ENCODE assay signal across 9 mouse cellular contexts in genomic region chr16:37851366-37851765, GRCm38 (mm10). TPM values are rescaled to one million over a fixed set of nuclear protein-coding genes. Genes with fewer than 3 reads are reported as not detected.
A peak's percentile ranks its signal among the peaks of the same experiment; 100 is the strongest.
DNase-seq lines count a peak whose midpoint lies in the region; ATAC-seq and TF ChIP-seq lines count a peak whose summit lies in the region.
"Had no signal": no experiment of that assay in that cellular context is flagged by ENCODE, and none has a peak within 500 bp of the region (broad histone marks: within the 10 kb centered on the region; RNA-seq: fewer than 3 reads in every experiment).

No protein-coding gene starts in this region.

- 0 out of 2 replicates have a peak, but pooled peaks have one; percentile 49 for ATAC-seq in liver, embryonic 15.5 days (ENCODE audit: insufficient read depth)
- no peak for ATAC-seq in liver, embryonic 11.5 days (replicated peaks; ENCODE audit: low FRiP score)
- ATAC-seq in heart, embryonic 14.5 days (ENCODE audit: insufficient number of reproducible peaks, insufficient read depth, low FRiP score, low read depth) = peak; percentile 76
- peak; percentile 62; the same call in 1 of the 2 replicates for ATAC-seq in stomach, postnatal 0 days (ENCODE audit: low FRiP score, low TSS enrichment)
- no peak for ATAC-seq in forebrain, embryonic 11.5 days (replicated peaks; ENCODE audit: low FRiP score)
- no peak for ATAC-seq in midbrain, embryonic 13.5 days

- 28% methylated on average over 5 of the region's 5 CpGs for WGBS in liver, embryonic 15.5 days (ENCODE audit: insufficient replicate concordance)
- WGBS in liver, embryonic 11.5 days = 23% methylated on average over 5 of the region's 5 CpGs
- 52% methylated on average over 5 of the region's 5 CpGs for WGBS in heart, embryonic 14.5 days
- WGBS in limb, embryonic 10.5 days = 15% methylated on average over 5 of the region's 5 CpGs
- 37% methylated on average over 5 of the region's 5 CpGs for WGBS in stomach, postnatal 0 days
- 57% methylated on average over 5 of the region's 5 CpGs for WGBS in forebrain, embryonic 11.5 days
- 51% methylated on average over 5 of the region's 5 CpGs for WGBS in midbrain, embryonic 13.5 days

- H3K9me3 ChIP-seq in liver, embryonic 15.5 days (replicated peaks) = no peaks in the 10 kb centered on the region
- no peaks in the 10 kb centered on the region for H3K9me3 ChIP-seq in liver, embryonic 11.5 days (ENCODE audit: control insufficient read depth, low read length)
- no peaks in the 10 kb centered on the region for H3K9me3 ChIP-seq in heart, embryonic 14.5 days (ENCODE audit: control insufficient read depth, low read length)
- no peaks in the 10 kb centered on the region for H3K9me3 ChIP-seq in limb, embryonic 10.5 days (replicated peaks)
- no peaks in the 10 kb centered on the region for H3K9me3 ChIP-seq in stomach, postnatal 0 days (ENCODE audit: control insufficient read depth, low read length)
- H3K9me3 ChIP-seq in forebrain, embryonic 11.5 days (ENCODE audit: control insufficient read depth, low read length) = no peaks in the 10 kb centered on the region
- H3K9me3 ChIP-seq in midbrain, embryonic 13.5 days = no peaks in the 10 kb centered on the region

- TF ChIP-seq EP300 in stomach, postnatal 0 days (optimal IDR thresholded peaks at IDR 0.05) = no peak

- no peaks in the 10 kb centered on the region for H3K27me3 ChIP-seq in liver, embryonic 15.5 days
- no peaks in the 10 kb centered on the region for H3K27me3 ChIP-seq in liver, embryonic 11.5 days (replicated peaks; ENCODE audit: control insufficient read depth, insufficient read depth, low read length)
- no peaks in the 10 kb centered on the region for H3K27me3 ChIP-seq in heart, embryonic 14.5 days (ENCODE audit: control insufficient read depth, insufficient read depth, low read length)
- no peaks in the 10 kb centered on the region for H3K27me3 ChIP-seq in limb, embryonic 10.5 days (ENCODE audit: low read depth, poor library complexity, severe bottlenecking)
- H3K27me3 ChIP-seq in stomach, postnatal 0 days (ENCODE audit: control insufficient read depth, insufficient read depth, low read length) = no peaks in the 10 kb centered on the region
- no peaks in the 10 kb centered on the region for H3K27me3 ChIP-seq in forebrain, embryonic 11.5 days (ENCODE audit: control insufficient read depth, insufficient read depth, low read length)
- no peaks in the 10 kb centered on the region for H3K27me3 ChIP-seq in midbrain, embryonic 13.5 days

- H3K4me3 ChIP-seq in liver, embryonic 15.5 days (replicated peaks) = no peak overlapping the region
- H3K4me3 ChIP-seq in liver, embryonic 11.5 days (ENCODE audit: low read depth, low read length) = no peak overlapping the region
- H3K4me3 ChIP-seq in heart, embryonic 14.5 days (ENCODE audit: control insufficient read depth in 1 of 2, insufficient read depth in 1 of 2, low read depth in 1 of 2, low read length in 2 of 2) = no peak overlapping the region
- no peak overlapping the region for H3K4me3 ChIP-seq in limb, embryonic 10.5 days
- no peak overlapping the region for H3K4me3 ChIP-seq in stomach, postnatal 0 days (ENCODE audit: low read depth, low read length)
- H3K4me3 ChIP-seq in forebrain, embryonic 11.5 days (ENCODE audit: low read depth, low read length) = no peak overlapping the region
- H3K4me3 ChIP-seq in midbrain, embryonic 13.5 days (replicated peaks) = no peak overlapping the region

- H3K27ac ChIP-seq in liver, embryonic 15.5 days (replicated peaks) = no peak overlapping the region
- no peak overlapping the region for H3K27ac ChIP-seq in liver, embryonic 11.5 days (ENCODE audit: low read depth, low read length)
- H3K27ac ChIP-seq in heart, embryonic 14.5 days (replicated peaks in 1 of 2; ENCODE audit: control insufficient read depth in 1 of 2, insufficient read depth in 1 of 2, low read depth in 2 of 2, low read length in 2 of 2) = peak overlapping the region; percentile 16 to 67; a peak in 2 of 4 replicates
- 0 out of 2 replicates have a peak overlapping the region, but pooled peaks have one; percentile 25 for H3K27ac ChIP-seq in limb, embryonic 10.5 days
- H3K27ac ChIP-seq in stomach, postnatal 0 days (replicated peaks) = peak overlapping the region; percentile 25; the same call in 1 of the 2 replicates
- H3K27ac ChIP-seq in forebrain, embryonic 11.5 days (ENCODE audit: low read depth, low read length) = no peak overlapping the region
- no peak overlapping the region for H3K27ac ChIP-seq in midbrain, embryonic 13.5 days

- peaks cover 18% of the 10 kb centered on the region for H3K4me1 ChIP-seq in liver, embryonic 15.5 days (replicated peaks)
- H3K4me1 ChIP-seq in liver, embryonic 11.5 days (replicated peaks; ENCODE audit: control insufficient read depth, insufficient read depth, low read length) = peaks cover 3% of the 10 kb centered on the region; the same call in 1 of the 2 replicates
- peaks cover 15 to 20% of the 10 kb centered on the region in 2 experiments for H3K4me1 ChIP-seq in heart, embryonic 14.5 days (ENCODE audit: control insufficient read depth in 2 of 2, insufficient read depth in 2 of 2, low read length in 2 of 2)
- peaks cover 13% of the 10 kb centered on the region for H3K4me1 ChIP-seq in limb, embryonic 10.5 days
- H3K4me1 ChIP-seq in stomach, postnatal 0 days (replicated peaks; ENCODE audit: control insufficient read depth, insufficient read depth) = no peaks in the 10 kb centered on the region
- H3K4me1 ChIP-seq in forebrain, embryonic 11.5 days (replicated peaks; ENCODE audit: control insufficient read depth, insufficient read depth, low read length) = no peaks in the 10 kb centered on the region
- no peaks in the 10 kb centered on the region for H3K4me1 ChIP-seq in midbrain, embryonic 13.5 days (replicated peaks)

- H3K36me3 ChIP-seq in liver, embryonic 15.5 days (replicated peaks) = no peaks in the 10 kb centered on the region
- H3K36me3 ChIP-seq in liver, embryonic 11.5 days (ENCODE audit: control insufficient read depth, insufficient read depth, low read length) = no peaks in the 10 kb centered on the region
- no peaks in the 10 kb centered on the region for H3K36me3 ChIP-seq in heart, embryonic 14.5 days (ENCODE audit: control insufficient read depth, insufficient read depth, low read length)
- H3K36me3 ChIP-seq in limb, embryonic 10.5 days = no peaks in the 10 kb centered on the region
- no peaks in the 10 kb centered on the region for H3K36me3 ChIP-seq in stomach, postnatal 0 days (ENCODE audit: control insufficient read depth, insufficient read depth, low read length)
- H3K36me3 ChIP-seq in forebrain, embryonic 11.5 days (ENCODE audit: control insufficient read depth, insufficient read depth, low read length) = no peaks in the 10 kb centered on the region
- no peaks in the 10 kb centered on the region for H3K36me3 ChIP-seq in midbrain, embryonic 13.5 days

- no peak for TF ChIP-seq CTCF in stomach, postnatal 0 days (IDR thresholded peaks at IDR 0.05; ENCODE audit: low read depth)

- no peak overlapping the region for H3K4me2 ChIP-seq in liver, embryonic 15.5 days
- H3K4me2 ChIP-seq in liver, embryonic 11.5 days = no peak overlapping the region
- H3K4me2 ChIP-seq in heart, embryonic 14.5 days (ENCODE audit: low read length) = no peak overlapping the region
- no peak overlapping the region for H3K4me2 ChIP-seq in stomach, postnatal 0 days (replicated peaks; ENCODE audit: low read depth)
- no peak overlapping the region for H3K4me2 ChIP-seq in forebrain, embryonic 11.5 days (ENCODE audit: low read depth, low read length, severe bottlenecking)
- H3K4me2 ChIP-seq in midbrain, embryonic 13.5 days (replicated peaks) = no peak overlapping the region

- H3K9ac ChIP-seq in liver, embryonic 15.5 days = no peak overlapping the region
- H3K9ac ChIP-seq in liver, embryonic 11.5 days (ENCODE audit: low read depth, low read length) = no peak overlapping the region
- no peak overlapping the region for H3K9ac ChIP-seq in heart, embryonic 14.5 days (ENCODE audit: low read length)
- H3K9ac ChIP-seq in stomach, postnatal 0 days (ENCODE audit: low read length) = no peak overlapping the region
- no peak overlapping the region for H3K9ac ChIP-seq in forebrain, embryonic 11.5 days (ENCODE audit: low read length)
- H3K9ac ChIP-seq in midbrain, embryonic 13.5 days (replicated peaks) = no peak overlapping the region

- no peak for DNase-seq in liver, embryonic 11.5 days (ENCODE audit: low spot score)
- peak; percentile 36 for DNase-seq in limb, embryonic 10.5 days (ENCODE audit: low spot score)
- no peak for DNase-seq in stomach, postnatal 0 days (ENCODE audit: low spot score)
- no peak for DNase-seq in cerebellum, adult 9-11 months
- DNase-seq in forebrain, embryonic 11.5 days (ENCODE audit: low spot score) = no peak
- DNase-seq: cerebellum, adult 11 months had no signal

RNA-seq across cellular contexts. Expression of gene Gm36028, which starts 9.6 kb away (rescaled TPM):
- 0.09 TPM in 1 of 2 replicates, not detected in the other for polyA plus RNA-seq in liver, embryonic 15.5 days (2015; fragmentation: Nextera tagmentation; extraction: Ambion mirVana)
- 0.36 TPM in 1 of 2 replicates, not detected in the other for polyA plus RNA-seq in liver, embryonic 11.5 days (2014; fragmentation: Nextera tagmentation; extraction: Ambion mirVana)
- polyA plus RNA-seq in heart, embryonic 14.5 days (2014; fragmentation: Nextera tagmentation; extraction: Ambion mirVana) = 3.3 and 4.9 TPM in 2 replicates
- polyA plus RNA-seq in limb, embryonic 10.5 days (2016; fragmentation: Nextera tagmentation; extraction: Ambion mirVana) = not detected in 2 replicates
- polyA plus RNA-seq in stomach, postnatal 0 days (2015; fragmentation: Nextera tagmentation; extraction: Ambion mirVana) = 0.29 and 0.56 TPM in 2 replicates
- polyA plus RNA-seq in forebrain, embryonic 11.5 days (2014; fragmentation: Nextera tagmentation; extraction: Ambion mirVana) = 0.24 and 0.40 TPM in 2 replicates
- 0.19 and 0.24 TPM in 2 replicates for polyA plus RNA-seq in midbrain, embryonic 13.5 days (2015; fragmentation: Nextera tagmentation; extraction: Ambion mirVana)

RNA-seq across cellular contexts. Expression of gene Lrrc58, which starts 16.8 kb away (rescaled TPM):
- 12.0 TPM in 2 replicates for polyA plus RNA-seq in liver, embryonic 15.5 days (2015; fragmentation: Nextera tagmentation; extraction: Ambion mirVana)
- 35.9 and 36.2 TPM in 2 replicates for polyA plus RNA-seq in liver, embryonic 11.5 days (2014; fragmentation: Nextera tagmentation; extraction: Ambion mirVana)
- polyA plus RNA-seq in heart, embryonic 14.5 days (2014; fragmentation: Nextera tagmentation; extraction: Ambion mirVana) = 41.8 and 42.6 TPM in 2 replicates
- polyA plus RNA-seq in limb, embryonic 10.5 days (2016; fragmentation: Nextera tagmentation; extraction: Ambion mirVana) = 66.3 and 67.8 TPM in 2 replicates
- 26.0 and 27.5 TPM in 2 replicates for polyA plus RNA-seq in stomach, postnatal 0 days (2015; fragmentation: Nextera tagmentation; extraction: Ambion mirVana)
- polyA plus RNA-seq in forebrain, embryonic 11.5 days (2014; fragmentation: Nextera tagmentation; extraction: Ambion mirVana) = 64.8 and 73.5 TPM in 2 replicates
- polyA plus RNA-seq in midbrain, embryonic 13.5 days (2015; fragmentation: Nextera tagmentation; extraction: Ambion mirVana) = 41.3 and 43.1 TPM in 2 replicates

Comparison
In these comparisons a context has a peak if more than half of its experiments do, and no peak if none do; other contexts are left out.
1. ATAC-seq: peak in liver, embryonic 15.5 days (single experiment), heart, embryonic 14.5 days (single experiment) and stomach, postnatal 0 days (single experiment); none in liver, embryonic 11.5 days (single experiment), forebrain, embryonic 11.5 days (single experiment) and midbrain, embryonic 13.5 days (single experiment).
2. H3K27ac ChIP-seq: peak in heart, embryonic 14.5 days (2 of 2), limb, embryonic 10.5 days (single experiment) and stomach, postnatal 0 days (single experiment); none in liver, embryonic 15.5 days (single experiment), liver, embryonic 11.5 days (single experiment), forebrain, embryonic 11.5 days (single experiment) and midbrain, embryonic 13.5 days (single experiment).